Mouse (Mus musculus): ENCODE data around the gene Cd72. TPM values are rescaled to one million over a fixed set of nuclear protein-coding genes. Genes with fewer than 3 reads are reported as not detected.
A peak's percentile ranks its signal among the peaks of the same experiment; 100 is the strongest.

Gene Cd72
- polyA plus RNA-seq, 1 experiment from 2014 or later, result 2.4 TPM

DNA sequence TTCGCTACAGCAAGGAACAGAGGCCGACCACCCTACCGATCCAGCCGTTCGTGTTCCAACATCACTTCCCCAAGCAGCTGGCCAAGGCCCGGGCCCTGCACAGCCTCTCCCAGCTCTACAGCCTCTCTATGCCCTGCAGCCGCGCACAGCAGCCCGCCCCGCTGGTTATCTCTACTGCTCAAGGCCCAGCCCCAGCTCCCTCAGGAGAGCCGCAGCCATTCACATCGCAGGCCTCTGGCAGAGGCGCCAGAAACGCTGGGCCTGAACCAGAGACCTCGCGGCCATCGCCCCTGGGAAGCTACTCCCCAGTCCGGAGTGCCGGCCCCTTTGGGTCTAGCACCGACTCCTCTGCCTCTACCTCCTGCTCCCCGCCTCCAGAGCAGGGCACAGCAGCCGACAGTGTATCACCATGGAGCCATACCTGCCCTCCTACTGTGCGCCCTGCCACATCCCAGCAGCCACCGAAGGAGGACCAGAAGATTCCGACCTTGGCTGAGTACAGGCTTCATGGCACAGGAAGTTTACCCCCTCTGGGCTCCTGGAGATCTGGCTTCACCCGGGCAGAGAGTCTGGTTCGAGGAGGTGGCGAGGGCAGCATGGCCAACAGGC is 32.7 kb downstream of the Cd72 start:
- Histone ChIP-seq H3K4me3 (no peak overlapping the region), H3K27me3 (ENCODE audit: poor library complexity, severe bottlenecking) (peaks cover 54% of the 10 kb centered on the region), H3K36me3 (replicated peaks) (peaks cover 53% of the 10 kb centered on the region), H3K4me1 (peaks cover 41% of the 10 kb centered on the region), H3K9me3 (no peaks in the 10 kb centered on the region), H3K27ac (no peak overlapping the region)
- no peak for DNase-seq (ENCODE audit: extremely low spot score, low spot score)
- 77% methylated on average over 28 of the region's 28 CpGs for WGBS

DNA sequence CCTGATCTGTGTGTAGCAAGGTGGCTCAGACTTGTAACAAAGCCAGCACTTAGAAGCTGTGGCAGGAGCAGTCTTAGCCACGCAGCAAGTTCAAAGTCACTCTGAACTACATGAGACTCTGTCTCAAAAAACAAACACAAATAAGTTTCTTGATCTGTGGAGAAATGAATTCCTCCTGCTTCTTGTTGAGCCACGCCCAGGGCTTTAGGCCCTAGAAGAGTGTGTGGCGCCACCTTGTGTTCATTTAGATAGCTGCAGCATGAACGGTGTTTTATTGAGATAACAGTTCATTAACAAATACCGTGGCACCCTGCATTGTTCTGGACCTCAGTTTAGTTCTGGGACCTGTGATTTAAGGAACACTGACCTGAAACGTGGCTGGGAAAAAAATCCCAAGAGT is 34.1 kb downstream of the Cd72 start:
- H3K36me3 ChIP-seq (replicated peaks), result peaks cover 60% of the 10 kb centered on the region
- H3K4me1 ChIP-seq, result peaks cover 26% of the 10 kb centered on the region
- no peaks in the 10 kb centered on the region for H3K9me3 ChIP-seq
- no peak overlapping the region for H3K27ac ChIP-seq
- no peak overlapping the region for H3K4me3 ChIP-seq
- DNase-seq (ENCODE audit: extremely low spot score, low spot score), result peak; percentile 74
- 8% methylated on average over 6 of the region's 6 CpGs for WGBS
- peaks cover 39% of the 10 kb centered on the region for H3K27me3 ChIP-seq (ENCODE audit: poor library complexity, severe bottlenecking)

DNA sequence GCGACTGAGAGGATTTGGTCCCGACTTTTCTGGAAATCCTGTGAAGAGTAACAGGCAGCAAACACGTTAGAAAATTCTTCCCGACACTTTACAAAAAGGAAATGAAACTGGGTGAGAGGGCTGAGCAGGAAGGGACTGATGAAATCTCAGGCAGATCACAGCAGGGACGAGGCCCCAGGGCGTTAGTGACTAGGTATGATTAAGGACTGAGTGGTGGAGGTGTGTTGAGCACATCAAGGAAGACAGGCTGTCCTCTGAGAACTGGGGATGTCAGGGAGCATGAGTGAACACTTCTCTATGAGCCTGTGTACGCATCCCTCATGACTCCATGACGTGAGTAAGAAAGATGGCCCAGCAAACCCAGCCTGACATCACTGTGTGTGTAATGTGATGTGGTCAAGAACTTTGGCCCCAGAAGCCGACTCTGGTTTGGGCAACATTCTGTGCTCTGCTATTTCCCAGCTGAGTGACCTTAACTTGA is 34.6 kb downstream of the Cd72 start:
- WGBS, result 75% methylated on average over 9 of the region's 9 CpGs
- no peak for DNase-seq (ENCODE audit: extremely low spot score, low spot score)
- H3K36me3 ChIP-seq (replicated peaks), result peaks cover 60% of the 10 kb centered on the region

DNA sequence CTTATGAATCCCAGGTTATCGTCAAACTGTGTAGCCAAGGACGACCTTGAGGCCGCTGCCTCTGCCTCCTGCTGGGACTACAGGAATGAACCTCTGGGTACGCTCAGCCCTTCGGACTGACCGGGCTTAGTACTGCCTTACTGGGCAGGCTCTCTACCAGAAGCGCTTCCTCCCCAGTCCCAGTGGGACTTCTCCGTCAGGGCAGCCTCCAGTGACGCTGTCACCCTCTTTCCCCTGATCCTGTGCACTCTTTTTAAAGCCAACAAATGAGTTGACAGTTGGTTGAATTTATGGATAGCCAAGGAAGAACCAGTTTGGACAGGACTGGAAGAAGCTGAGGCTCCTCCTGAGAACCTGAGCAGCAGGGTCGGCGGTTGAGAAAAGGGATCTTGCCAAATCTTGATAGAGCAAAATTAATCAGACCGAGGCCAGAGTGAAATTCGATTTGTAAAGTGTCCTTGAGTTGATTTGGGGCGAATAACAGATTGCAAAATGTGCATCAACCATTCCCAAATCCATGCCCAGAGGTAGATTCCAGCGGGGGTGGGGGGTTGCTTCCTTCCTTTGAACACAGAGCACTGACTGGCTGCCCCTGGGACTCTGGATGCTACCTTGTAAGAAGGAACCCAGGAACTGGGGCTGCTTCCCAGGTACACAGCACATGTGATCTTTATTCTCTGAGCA is 35.3 kb downstream of the Cd72 start:
- H3K4me3 ChIP-seq, result no peak overlapping the region
- no peak for DNase-seq (ENCODE audit: extremely low spot score, low spot score)
- H3K27ac ChIP-seq, result no peak overlapping the region
- H3K27me3 ChIP-seq (ENCODE audit: poor library complexity, severe bottlenecking), result peaks cover 27% of the 10 kb centered on the region
- H3K4me1 ChIP-seq, result peaks cover 22% of the 10 kb centered on the region; the same call in 1 of the 2 replicates
- no peaks in the 10 kb centered on the region for H3K9me3 ChIP-seq
- H3K36me3 ChIP-seq (replicated peaks), result peaks cover 56% of the 10 kb centered on the region
- WGBS, result 63% methylated on average over 15 of the region's 15 CpGs

More for the DNA sequence above, 34.6 kb downstream of the Cd72 start:
- Histone ChIP-seq H3K27ac (no peak overlapping the region), H3K9me3 (no peaks in the 10 kb centered on the region), H3K4me3 (no peak overlapping the region), H3K27me3 (ENCODE audit: poor library complexity, severe bottlenecking) (peaks cover 35% of the 10 kb centered on the region), H3K4me1 (peaks cover 22% of the 10 kb centered on the region; the same call in 1 of the 2 replicates)

DNA sequence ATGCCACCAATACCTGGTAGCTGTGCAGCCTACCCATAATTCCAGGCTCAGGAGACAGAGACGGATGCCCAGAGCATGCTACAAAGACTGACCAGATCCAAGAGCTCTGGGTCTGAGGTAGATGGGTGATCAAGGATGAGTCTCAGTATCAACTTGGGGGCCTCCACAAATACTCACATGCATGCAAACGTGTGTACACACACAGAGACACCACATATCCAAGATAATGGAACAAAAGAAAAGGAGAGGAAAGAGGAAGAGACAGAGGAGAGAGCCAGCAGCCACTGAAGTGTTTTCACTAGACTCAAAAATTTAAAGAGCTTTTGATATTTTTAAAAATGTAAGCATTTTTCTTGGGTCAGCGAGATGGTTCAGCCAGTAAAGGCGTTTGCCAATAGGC is 36.0 kb downstream of the Cd72 start:
- WGBS, result 83% methylated on average over 4 of the region's 4 CpGs

DNA sequence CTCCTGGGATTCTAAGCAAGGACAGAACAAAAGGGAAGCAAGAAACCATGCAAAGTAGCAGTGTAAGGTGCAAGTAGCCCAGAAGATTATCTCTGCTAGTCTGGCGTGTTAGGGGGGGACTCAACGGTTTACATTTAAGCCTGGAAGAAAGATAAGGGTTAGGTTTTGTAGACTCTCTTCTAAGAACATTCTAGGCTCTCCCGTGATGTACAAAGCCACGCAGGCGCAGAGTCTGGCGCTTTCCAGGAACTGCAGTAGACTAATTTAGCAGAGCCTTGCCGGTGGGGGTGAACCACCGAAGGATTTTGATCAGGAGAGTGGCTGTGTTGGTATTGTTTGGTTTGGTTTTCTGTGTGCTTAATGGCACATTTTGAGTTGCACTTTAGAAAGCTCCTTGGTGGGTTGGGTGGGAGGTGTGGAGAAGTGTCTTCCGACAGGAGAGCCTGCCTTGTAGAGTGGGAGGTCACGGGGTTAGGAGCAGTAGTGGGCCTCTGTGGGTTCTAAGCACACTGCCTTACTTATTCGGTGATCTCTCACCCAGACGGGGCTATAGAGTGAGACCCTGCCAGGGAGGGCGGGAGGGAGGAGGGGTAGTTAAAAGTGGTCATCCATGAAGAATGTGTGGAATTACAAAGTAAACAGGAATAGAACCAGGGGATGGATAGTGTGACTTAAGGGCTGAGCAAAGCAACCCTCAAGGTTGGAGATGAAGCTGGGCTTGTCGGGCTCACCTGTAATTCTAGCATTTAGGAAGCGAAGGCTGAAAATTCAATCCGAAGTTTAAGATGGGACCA is 37.0 kb downstream of the Cd72 start:
- Histone ChIP-seq H3K36me3 (replicated peaks) (peaks cover 40% of the 10 kb centered on the region), H3K4me3 (no peak overlapping the region), H3K9me3 (no peaks in the 10 kb centered on the region), H3K27me3 (ENCODE audit: poor library complexity, severe bottlenecking) (peaks cover 11% of the 10 kb centered on the region), H3K27ac (no peak overlapping the region), H3K4me1 (peaks cover 22% of the 10 kb centered on the region; the same call in 1 of the 2 replicates)
- 85% methylated on average over 16 of the region's 16 CpGs for whole genome bisulfite sequencing
- DNase-seq (ENCODE audit: extremely low spot score, low spot score), result no peak

More for the DNA sequence above, 36.0 kb downstream of the Cd72 start:
- Histone ChIP-seq H3K36me3 (replicated peaks) (peaks cover 50% of the 10 kb centered on the region), H3K27me3 (ENCODE audit: poor library complexity, severe bottlenecking) (peaks cover 21% of the 10 kb centered on the region), H3K4me1 (peaks cover 22% of the 10 kb centered on the region; the same call in 1 of the 2 replicates), H3K4me3 (no peak overlapping the region), H3K27ac (no peak overlapping the region), H3K9me3 (no peaks in the 10 kb centered on the region)
- no peak for DNase-seq (ENCODE audit: extremely low spot score, low spot score)

DNA sequence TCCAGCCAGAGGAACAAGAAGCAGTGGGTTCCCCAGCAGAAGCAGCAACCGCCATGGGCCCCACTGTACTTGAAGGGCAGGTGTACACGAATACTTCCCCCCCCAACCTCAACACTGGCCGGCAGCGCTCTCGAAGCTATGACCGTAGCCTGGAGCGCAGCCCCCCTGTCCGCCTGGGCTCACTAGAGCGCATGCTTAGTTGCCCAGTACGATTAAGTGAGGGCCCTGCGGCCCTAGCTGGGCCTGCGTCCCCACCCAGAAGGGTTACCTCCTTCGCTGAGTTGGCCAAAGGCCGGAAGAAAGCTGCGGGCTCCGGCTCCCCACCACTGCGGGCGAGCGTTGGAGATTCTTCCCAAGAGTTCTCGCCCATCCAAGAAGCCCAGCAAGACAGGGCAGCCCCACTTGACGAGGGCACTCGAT is 38.3 kb downstream of the Cd72 start:
- no peaks in the 10 kb centered on the region for H3K27me3 ChIP-seq (ENCODE audit: poor library complexity, severe bottlenecking)
- peaks cover 27% of the 10 kb centered on the region for H3K36me3 ChIP-seq (replicated peaks)
- 94% methylated on average over 22 of the region's 22 CpGs for WGBS
- DNase-seq (ENCODE audit: extremely low spot score, low spot score), result no peak
- H3K4me3 ChIP-seq, result no peak overlapping the region
- peak overlapping the region; percentile 1; the same call in 1 of the 2 replicates for H3K27ac ChIP-seq
- no peaks in the 10 kb centered on the region for H3K9me3 ChIP-seq
- H3K4me1 ChIP-seq, result peaks cover 16% of the 10 kb centered on the region; the same call in 1 of the 2 replicates

DNA sequence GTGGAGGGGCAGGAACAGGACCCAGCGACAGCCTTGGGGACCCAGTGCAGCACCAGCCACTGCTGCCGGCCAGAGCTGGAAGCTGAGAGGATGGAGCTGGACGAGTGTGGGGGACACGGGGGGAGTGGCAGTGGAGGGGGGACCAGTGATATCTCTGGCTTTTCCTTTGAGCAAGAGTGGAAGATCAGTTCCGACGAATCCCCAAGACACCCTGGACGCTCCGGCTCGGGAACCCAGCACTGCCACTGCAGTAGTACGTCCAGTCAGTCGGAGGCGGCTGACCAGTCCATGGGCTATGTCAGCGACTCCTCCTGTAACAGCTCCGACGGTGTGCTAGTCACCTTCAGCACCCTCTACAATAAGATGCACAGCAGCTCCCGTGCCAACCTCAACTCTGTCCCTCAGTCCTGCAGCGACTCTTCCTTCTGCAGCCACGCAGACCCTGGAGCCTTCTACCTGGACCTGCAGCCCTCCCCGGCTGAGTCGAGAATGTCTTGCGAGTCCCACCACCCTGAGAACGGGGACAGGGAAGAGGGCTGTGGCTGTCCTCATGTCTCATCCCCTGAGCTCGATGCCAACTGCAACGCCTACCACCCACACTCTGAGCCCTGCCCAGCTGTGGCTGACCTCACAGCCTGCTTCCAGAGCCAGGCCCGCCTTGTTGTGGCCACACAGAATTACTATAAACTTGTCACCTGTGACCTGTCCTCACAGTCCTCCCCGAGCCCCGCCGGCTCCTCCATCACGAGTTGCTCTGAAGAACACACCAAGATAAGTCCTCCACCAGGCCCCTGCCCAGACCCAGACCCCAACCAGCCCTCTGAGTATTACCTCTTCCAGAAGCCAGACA is 39.0 kb downstream of the Cd72 start:
- DNase-seq (ENCODE audit: extremely low spot score, low spot score), result no peak
- 93% methylated on average over 29 of the region's 29 CpGs for WGBS
- H3K27me3 ChIP-seq (ENCODE audit: poor library complexity, severe bottlenecking), result no peaks in the 10 kb centered on the region
- H3K9me3 ChIP-seq, result no peaks in the 10 kb centered on the region
- no peak overlapping the region for H3K4me3 ChIP-seq
- H3K27ac ChIP-seq, result no peak overlapping the region
- peaks cover 27% of the 10 kb centered on the region for H3K36me3 ChIP-seq (replicated peaks)
- H3K4me1 ChIP-seq, result peaks cover 16% of the 10 kb centered on the region; the same call in 1 of the 2 replicates

DNA sequence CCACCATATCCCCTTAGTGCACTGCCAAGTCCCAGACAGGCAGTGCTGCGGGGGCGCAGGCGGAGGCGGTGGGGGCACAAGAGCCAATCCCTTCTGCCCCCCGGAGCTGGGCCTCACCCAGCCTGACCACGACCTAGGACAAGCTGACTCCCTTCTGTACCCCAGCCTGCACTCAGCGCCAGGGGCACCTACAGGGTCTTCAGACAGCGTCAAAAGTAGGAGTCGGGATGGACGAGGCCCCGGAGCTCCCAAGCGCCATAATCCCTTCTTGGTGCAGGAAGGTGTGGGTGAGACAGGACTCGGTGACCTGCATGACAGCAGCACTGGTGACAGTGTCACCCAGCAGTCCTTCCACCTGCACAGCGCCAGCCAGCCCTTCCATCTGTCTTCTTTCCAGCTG is 39.7 kb downstream of the Cd72 start:
- no peak overlapping the region for H3K27ac ChIP-seq
- H3K4me3 ChIP-seq, result no peak overlapping the region

DNA sequence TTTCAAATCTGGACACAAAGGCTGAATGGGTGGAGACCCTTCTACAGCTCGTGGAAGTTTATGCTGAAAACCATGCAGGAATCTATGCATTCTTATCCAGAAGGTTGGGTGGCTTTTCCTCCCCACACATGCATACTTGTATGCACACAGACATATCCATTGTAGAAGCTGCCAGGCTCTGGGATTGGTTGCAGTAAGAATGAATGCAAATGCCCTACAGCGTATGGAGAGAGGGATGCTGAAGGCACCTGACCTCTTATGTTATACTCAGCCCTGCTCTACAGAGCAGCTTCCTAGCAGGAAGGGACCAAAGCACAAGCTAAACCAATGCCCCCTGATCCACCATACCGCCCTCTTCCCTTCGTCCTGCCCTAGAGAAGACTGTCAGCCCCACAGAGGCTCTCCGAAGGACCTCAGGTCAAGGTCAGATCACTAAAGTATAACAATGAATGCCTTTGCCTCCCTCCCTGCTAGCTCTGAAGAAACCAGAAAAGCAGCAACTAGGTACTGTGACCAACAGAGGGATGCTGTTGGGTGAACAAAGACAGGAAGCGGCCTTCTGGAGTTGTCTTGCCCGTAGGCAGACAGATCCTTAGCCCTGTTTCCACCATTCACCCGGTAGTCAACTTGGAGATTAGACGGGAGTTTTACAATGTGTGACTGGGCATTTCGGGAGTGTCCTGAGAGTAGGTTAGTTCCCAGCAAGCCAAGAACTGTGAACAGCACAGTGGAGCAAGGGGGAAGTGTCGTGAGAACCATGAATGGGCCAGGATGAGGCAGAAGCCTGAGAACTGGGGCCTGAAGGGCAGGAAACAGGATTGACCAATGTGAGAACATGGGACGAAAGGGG is 47.1 kb downstream of the Cd72 start:
- no peaks in the 10 kb centered on the region for H3K9me3 ChIP-seq
- H3K4me1 ChIP-seq, result peaks cover 29% of the 10 kb centered on the region
- H3K27me3 ChIP-seq (ENCODE audit: poor library complexity, severe bottlenecking), result no peaks in the 10 kb centered on the region; the same call in 1 of the 2 replicates
- peak overlapping the region; percentile 60 for H3K4me3 ChIP-seq
- no peak for DNase-seq (ENCODE audit: extremely low spot score, low spot score)
- WGBS, result 72% methylated on average over 12 of the region's 12 CpGs
- peak overlapping the region; percentile 87 for H3K27ac ChIP-seq
- H3K36me3 ChIP-seq (replicated peaks), result no peaks in the 10 kb centered on the region

More for the DNA sequence above, 39.7 kb downstream of the Cd72 start:
- no peak for DNase-seq (ENCODE audit: extremely low spot score, low spot score)
- Histone ChIP-seq H3K4me1 (peaks cover 15% of the 10 kb centered on the region; the same call in 1 of the 2 replicates), H3K27me3 (ENCODE audit: poor library complexity, severe bottlenecking) (no peaks in the 10 kb centered on the region), H3K36me3 (replicated peaks) (peaks cover 27% of the 10 kb centered on the region), H3K9me3 (no peaks in the 10 kb centered on the region)
- WGBS, result 87% methylated on average over 14 of the region's 14 CpGs

DNA sequence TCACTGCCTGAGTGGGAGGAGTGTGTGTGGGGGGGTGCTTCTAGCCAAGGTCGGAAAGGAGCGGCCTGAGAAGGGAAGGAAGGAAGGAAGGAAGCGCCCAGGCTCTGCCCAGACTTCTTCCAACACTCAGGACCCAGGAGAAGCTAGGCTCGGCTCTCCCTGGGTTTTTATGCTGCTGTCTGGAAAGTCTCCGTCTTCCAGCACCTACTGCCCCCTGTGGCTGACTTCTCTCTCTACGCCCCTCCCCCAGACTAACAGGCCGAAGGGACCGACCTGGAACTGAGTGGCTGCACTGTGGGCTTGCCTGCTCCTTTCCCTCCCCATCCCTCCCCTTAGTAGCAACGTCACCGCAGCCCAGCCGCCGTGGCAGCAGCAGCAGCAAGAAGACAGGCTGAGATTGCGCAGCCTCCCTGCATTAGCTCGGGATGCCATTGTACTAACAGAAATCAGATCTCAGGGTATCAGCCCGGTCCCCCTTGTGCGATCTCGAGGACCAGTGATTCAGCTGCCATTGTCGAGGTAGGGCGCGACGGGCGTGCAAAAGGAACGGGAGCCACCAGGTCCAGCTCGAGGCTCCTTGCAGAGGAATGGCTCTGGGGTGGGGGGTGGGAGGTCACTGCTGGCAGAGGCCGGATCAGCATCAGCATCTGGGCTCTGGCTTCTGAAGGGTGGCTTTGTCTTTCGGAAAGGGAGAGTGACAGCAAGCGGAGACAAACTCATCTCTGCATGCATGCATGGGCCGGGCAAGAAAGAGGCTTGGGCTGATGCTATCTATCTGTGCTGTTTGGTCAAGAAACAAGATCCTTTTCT is 48.1 kb downstream of the Cd72 start:
- no peaks in the 10 kb centered on the region for H3K36me3 ChIP-seq (replicated peaks)
- peak overlapping the region; percentile 60 for H3K4me3 ChIP-seq
- H3K9me3 ChIP-seq, result no peaks in the 10 kb centered on the region
- 1% methylated on average over 28 of the region's 28 CpGs for WGBS
- no peaks in the 10 kb centered on the region; the same call in 1 of the 2 replicates for H3K27me3 ChIP-seq (ENCODE audit: poor library complexity, severe bottlenecking)
- peaks cover 32% of the 10 kb centered on the region for H3K4me1 ChIP-seq
- peak; percentile 78 for DNase-seq (ENCODE audit: extremely low spot score, low spot score)
- peak overlapping the region; percentile 87 for H3K27ac ChIP-seq

All from forebrain, embryonic 10.5 days (tissue).